Mouse (Mus musculus): Measurements from ENCODE around the gene Mgat4b.
A peak's percentile ranks its signal among the peaks of the same experiment; 100 is the strongest.

The Mgat4b gene

DNA sequence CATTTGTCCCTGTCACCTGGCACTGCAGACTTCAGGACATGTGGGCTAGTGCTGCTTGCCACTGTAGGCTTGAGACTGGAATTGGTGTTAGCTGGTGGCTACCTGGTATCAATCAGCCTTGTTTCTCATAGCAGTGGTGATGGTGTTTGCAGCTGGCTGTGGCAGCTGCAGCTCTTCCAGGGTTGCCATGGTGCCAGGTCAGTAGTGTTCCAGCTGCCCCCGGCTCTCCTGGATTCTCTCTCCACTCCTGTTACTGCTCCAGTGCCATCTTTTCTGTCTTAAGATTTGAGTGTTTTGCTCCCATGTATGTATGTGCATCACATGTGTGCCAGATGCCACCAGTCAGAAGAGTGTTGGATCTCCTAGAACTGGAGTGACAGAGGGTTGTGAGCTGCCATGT is 42.7 kb downstream of the Mgat4b start:
- no peak for DNase-seq

DNA sequence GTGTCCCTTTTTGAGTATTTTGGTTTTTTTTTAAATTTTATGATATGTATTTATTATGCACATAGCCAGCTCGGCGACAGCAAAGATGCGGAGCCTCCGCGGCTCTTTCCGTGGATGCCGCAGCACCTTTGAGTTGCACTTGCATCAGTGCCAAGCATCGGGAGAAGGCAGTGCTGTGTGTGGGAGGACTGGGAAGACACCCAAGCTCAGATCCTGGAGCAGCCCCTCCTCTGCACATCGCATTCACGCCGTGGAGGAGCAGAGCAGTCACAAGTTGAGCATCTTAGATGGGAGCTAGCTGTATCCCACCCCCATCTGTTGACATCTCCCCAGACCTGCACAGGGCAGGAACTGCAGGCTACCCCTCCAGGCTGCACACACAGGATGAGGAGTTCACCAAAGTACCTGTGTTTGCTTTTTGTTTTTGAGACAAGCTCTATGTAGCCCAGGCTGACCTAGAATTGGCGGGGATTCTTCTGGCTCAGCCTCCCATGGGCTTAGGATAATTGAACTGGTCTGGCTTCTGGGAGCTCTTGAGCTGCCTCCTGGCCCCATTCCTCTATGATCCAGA is 43.4 kb downstream of the Mgat4b start:
- DNase-seq: no peak

DNA sequence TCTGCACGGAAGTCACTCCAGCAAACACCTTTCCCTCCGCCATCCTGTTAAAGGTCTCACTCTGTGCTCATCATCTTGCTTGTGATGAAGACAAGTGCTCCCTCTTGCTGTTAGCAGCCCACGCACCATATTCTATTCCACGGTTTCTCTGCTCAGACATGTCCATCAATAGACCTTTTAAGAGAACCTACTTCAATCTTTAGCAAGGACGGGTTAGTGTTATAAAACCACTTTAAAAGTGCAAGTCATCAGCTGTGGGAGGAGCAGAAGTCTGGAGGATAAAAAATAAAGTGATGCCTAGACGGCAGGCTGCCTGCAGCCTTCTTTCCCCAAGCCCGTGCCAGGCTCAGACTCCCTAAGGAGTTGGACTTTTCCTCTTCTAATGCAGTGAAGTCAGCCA is 45.9 kb downstream of the Mgat4b start:
- no peak for DNase-seq

DNA sequence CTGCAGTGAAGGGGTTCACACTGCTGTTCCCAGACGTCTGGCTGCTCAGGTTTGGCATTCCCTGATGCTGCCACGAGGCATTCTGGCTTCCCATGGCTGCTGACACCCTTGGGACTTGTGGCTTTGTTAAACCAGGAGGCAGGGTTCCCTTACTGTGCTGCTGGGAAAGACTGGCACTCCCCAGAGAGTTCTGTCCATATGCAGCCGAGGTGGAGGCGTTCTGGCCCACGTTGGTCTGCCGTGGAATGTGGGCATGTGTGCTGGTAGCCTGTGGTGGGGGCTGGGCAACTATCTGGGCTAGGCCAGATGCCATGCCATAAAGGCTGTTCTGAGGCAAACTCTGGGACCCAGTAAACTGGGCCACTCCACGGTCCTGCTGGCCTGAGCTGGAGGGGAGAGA is 47.6 kb downstream of the Mgat4b start:
- DNase-seq: no peak

DNA sequence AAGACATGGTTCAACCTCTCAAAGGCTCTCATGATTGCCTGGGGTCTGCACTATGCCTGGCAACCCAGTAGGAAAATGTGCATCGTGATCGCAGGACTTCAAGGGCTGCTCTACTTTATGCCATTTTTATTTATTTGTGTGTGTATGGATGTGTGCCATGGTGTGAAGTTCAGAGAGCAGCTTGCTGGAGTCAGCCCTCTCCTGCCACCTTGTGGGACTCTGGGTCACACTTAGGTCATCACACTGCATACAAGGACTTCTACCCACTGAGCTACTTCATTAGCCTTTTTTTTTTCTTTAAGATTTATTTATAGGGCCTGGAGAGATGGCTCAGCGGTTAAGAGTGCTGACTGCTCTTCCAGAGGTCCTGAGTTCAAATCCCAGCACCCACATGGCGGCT is 51.3 kb downstream of the Mgat4b start:
- DNase-seq: no peak

DNA sequence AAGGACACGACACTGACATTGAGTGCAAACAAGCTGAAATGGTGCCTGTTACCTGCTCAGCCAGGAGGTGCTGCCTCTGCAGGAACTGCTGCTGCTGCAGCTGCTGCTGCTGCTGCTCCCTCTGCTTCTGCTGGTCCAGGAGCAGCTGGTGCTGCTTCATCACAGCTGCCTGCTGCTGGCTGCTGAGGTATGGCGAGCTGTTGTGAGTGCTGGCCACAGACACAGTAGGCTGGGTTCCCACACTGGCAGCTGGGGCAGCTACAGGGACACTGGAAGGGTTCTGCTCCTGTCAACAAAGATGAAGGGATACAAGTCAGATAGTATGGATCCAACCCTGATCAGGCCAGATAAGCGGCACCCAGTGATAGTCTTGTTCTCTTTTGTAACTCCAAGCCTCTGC is 52.5 kb downstream of the Mgat4b start:
- DNase-seq: no peak

DNA sequence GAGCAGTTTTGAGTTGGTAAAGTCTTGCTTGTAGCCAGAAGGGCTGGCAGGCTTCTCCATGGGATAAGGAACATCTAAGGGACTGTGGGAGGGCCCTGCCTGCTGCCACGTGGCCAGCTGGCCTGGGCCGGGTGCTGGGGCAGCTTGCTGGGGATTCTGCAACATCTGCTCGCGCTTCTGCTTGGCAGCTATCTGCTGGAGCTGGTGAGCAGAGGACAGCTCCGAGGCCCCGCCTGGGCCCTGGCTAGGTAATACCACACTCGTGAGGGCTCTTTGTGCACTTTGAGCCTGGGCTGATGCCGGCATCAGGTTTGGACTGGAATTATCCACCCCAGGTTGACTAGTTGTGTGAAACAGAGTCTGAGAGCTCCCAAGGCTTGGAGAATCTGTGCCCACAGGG is 55.2 kb downstream of the Mgat4b start:
- DNase-seq: no peak

DNA sequence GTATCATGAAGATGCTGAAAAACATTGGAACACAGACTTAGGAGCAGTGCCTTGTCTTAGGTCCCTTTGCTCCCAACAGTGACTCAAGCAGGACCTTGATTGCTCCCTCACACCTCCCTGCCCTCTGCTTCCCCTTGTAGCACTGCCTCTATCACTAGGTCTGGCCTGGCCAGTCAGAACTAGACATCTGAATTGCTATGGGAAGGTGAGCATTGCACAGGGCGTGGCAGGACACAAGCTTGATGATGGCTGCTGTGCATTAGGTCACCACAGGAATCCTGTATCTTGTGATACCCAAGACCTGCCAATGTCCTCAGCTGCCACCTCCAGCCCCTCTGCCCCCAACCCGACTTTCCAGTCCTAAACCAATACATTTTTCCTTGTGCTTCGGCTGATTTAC is 56.3 kb downstream of the Mgat4b start:
- no peak for DNase-seq

DNA sequence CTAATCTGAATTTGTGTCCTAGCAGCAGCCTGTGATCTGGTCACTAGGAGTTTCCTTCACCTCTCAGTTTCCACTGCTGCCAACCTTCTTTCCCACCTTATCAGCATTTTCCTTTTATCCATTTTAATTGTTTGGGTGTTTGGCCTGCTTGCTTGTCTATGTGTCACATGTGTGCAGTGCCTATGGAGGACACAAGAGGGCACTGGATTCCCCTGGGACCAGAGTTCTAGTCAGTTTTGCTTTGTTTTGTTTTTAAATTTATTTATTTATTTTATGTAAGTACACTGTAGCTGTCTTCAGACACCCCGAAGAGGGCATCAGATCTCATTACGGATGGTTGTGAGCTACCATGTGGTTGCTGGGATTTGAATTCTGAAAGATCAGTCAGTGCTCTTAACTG is 58.5 kb downstream of the Mgat4b start:
- peak; percentile 30 to 40 for DNase-seq

DNA sequence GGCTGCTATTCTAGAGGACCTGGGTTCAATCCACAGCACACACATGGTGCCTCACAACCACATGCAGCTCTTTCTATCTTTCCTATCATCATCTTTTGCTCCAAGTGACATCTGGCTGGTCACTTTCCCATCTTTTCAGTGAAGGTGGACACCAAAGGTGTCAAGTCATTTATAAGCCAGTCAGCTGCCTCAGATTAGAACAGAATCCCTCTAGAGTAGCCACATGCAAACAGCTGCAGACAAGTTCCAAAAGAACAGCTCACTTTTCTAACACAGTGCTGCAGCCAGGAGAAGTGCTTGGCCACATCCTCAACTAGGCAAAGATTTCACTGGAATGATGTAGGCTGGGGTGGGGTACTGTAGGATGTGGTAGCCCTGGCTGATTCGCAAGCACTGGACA is 59.2 kb downstream of the Mgat4b start:
- no peak for DNase-seq

DNA sequence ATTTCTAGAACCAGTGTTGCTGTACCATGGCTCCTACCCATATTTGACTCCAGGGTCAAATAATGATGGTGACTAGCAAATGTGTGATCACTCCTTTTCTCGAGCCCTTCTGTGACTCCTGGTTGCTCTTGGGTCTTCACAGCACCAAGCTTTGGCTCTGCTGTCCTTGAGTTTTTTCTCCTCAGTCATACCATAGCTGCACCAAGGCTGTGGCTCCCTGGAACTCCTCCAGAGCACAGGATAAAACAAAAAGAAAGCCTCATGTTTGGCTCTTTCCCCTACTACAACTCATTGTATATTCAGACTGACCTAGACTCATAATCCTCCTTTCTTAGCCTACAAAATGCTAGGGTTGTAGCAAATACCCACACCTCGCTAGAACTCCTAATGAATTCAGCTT is 62.1 kb downstream of the Mgat4b start:
- no peak for DNase-seq

DNA sequence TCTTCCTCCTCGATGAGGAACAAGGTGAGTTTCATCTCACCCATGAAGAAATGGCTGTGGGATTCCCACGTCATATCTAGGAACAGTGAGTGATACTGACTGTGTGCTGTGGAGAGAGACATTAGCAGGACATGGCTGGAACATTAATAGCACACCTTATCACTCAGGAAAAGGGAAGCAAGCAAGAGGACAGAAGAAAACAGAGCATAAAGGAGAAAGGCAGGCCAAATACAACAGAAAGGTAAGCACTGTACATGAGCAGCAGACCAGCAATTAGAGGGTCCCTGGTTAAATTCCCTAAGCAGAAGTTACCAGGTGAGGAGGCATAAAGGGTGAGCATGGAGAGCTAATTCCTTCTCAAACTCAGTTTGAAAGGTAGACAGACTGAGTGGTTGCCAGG is 64.4 kb downstream of the Mgat4b start:
- DNase-seq: no peak

DNA sequence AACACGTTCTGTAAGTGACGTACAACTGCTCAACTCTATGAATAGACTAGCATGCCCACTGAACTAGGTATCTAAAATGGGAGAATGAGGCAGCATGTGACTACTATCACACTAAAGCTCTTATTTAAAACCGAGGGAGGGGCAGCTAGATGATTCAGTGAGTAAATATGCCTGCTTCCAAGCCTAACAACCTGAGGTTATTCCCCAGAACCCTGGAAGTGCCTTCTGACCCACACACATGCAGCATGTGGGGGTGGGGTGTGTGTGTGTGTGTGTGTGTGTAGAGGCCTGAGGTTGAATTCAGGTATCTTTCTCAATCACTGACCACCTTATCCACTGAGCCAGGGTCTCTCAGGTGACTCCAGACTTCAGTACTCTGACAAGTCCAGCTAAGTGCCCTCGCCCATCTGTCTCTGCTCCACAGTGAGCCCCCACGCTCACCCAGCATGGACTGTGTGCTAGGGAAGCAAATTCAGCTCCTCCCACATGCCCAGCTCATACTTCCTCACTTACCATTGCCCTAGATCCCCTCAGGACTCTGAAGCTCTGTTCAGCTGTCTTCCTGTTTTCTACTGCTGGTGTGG is 65.0 kb downstream of the Mgat4b start:
- DNase-seq: no peak

DNA sequence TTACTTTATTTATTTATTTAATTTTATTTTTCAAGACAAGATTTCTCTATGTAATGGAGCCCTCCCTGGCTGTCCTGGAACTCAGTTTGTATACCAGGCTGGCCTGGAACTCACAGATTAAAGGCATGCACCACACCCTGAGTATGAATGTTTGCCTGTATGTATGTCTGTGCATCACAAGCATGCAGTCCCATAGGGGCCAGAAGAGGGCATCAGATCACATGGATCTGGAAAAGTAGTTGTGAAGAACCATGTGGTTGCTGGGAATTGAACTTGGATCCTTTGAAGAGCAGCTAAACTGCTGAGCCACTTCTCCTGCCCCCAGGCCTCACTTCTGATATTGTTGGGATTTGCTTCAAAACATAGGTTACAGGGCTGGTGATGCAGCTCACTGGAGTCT is 66.3 kb downstream of the Mgat4b start:
- no peak for DNase-seq

DNA sequence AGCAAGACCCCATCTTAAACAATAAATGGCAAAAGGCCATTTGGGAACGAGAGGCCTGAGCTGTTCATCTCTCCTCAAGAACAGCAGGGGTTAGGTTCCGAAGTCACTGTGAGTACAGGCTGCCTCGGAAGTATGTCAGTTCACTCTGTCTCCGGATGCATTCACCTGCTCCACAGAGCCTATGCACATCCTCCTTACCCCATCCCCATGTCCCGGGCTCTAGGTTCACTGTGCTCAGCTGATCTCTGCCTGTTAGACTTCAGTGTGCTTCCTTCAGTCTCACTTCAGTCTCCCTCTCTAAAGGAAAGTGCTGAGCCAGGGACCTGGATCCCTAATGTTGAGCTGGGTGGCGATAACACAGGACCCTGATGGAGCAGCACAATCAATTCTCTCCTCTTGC is 67.0 kb downstream of the Mgat4b start:
- DNase-seq: no peak

DNA sequence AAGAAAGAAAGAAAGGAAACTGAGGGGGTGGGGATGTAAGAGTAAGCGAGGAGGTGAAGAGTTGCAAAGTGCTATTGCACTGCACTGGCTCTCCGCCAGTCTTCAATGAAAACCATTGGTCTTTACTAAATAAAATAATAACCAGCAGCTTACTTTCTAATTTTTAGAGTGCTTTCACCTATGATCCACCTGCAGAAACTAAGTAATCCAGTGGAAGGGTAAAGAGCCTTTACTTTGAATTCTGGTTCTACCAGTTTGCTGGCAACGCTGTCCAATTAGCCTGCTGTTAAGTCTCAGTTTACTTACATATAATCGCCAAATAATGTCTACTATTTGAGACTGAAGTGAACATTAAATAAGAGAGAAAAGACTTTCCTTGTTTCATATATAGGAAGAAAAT is 68.3 kb downstream of the Mgat4b start:
- no peak for DNase-seq

DNA sequence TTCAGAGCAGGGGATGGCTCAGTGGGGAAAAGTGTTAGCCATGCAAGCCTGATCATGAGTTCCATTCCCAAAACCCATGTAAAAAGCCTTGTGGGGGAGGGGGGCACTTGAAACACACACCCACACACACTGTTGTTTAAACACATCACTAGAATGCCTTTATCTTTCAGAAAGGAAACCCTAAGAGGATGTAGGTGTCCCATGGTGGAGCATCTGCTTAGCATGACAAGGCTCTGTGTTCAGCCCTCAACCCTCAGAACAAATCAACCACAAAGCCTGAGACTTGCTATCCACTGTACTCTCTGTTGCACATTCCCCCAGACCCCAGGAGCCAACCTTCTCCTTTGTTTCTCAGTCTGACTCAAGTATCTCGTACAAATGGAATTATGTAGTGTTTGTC is 69.4 kb downstream of the Mgat4b start:
- no peak for DNase-seq

Data from thymus, postnatal 36 days (tissue).